Mouse (Mus musculus) myocyte (in vitro differentiated cells): ENCODE measurements at regions not wholly inside any gene's neighbourhood (a gene's known extent, or its start where the extent isn't known, plus 50 kb on each side); places are given as distances from the start of the nearest gene placed in this dataset.

Experiments
- CEBPB ChIP-seq: IDR thresholded peaks from 2 replicates; pipeline ENCODE4 v1.6.1; 2011; ENCODE audit warnings: mild to moderate bottlenecking, moderate library complexity; ENCODE audit not compliant: poor library complexity, insufficient read depth, severe bottlenecking
- E2F4 ChIP-seq: IDR thresholded peaks from one replicate; pipeline ENCODE4 v1.6.1; 2011; ENCODE audit warnings: mild to moderate bottlenecking, control low read depth, moderate library complexity; ENCODE audit not compliant: insufficient read depth
- MAX ChIP-seq: IDR thresholded peaks from one replicate; pipeline ENCODE4 v1.6.1; 2011; ENCODE audit warnings: low read depth, mild to moderate bottlenecking, control low read depth
- MYOD1 ChIP-seq, 3 experiments: IDR thresholded peaks; one replicate each; pipeline ENCODE4 v1.6.1; 2011; ENCODE audit warnings: control low read depth in 2 of 3, low read depth in 2 of 3, mild to moderate bottlenecking in 2 of 3, moderate library complexity in 1 of 3; ENCODE audit not compliant: insufficient read length in 2 of 3, control insufficient read depth in 1 of 3
- MYOG ChIP-seq, 3 experiments: IDR thresholded peaks; one replicate each; pipeline ENCODE4 v1.6.1; 2011; ENCODE audit warnings: control low read depth in 2 of 3, low read depth in 2 of 3, mild to moderate bottlenecking in 2 of 3; ENCODE audit not compliant: insufficient read length in 2 of 3, control insufficient read depth in 1 of 3, insufficient read depth in 1 of 3
- POLR2A ChIP-seq: IDR thresholded peaks from one replicate; pipeline ENCODE4 v1.6.1; 2011; ENCODE audit warnings: low read depth, mild to moderate bottlenecking, control low read depth, moderate library complexity; ENCODE audit not compliant: insufficient read length
- POLR2AphosphoS2 ChIP-seq: IDR thresholded peaks from one replicate; pipeline ENCODE4 v1.6.1; 2011; ENCODE audit warnings: low read depth, control low read depth; ENCODE audit not compliant: insufficient read length
- REST ChIP-seq: IDR thresholded peaks from one replicate; pipeline ENCODE4 v1.6.1; 2011; ENCODE audit warnings: mild to moderate bottlenecking, control low read depth, moderate library complexity; ENCODE audit not compliant: insufficient read depth, insufficient read length
- SRF ChIP-seq: IDR thresholded peaks from one replicate; pipeline ENCODE4 v1.6.1; 2011; ENCODE audit warnings: low read depth; ENCODE audit not compliant: control insufficient read depth, insufficient read length
- TCF12 ChIP-seq: IDR thresholded peaks from one replicate; pipeline ENCODE4 v1.6.1; 2011; ENCODE audit warnings: mild to moderate bottlenecking, control low read depth; ENCODE audit not compliant: poor library complexity, insufficient read depth, severe bottlenecking
- TCF3 ChIP-seq: IDR thresholded peaks from one replicate; pipeline ENCODE4 v1.6.1; 2011; ENCODE audit warnings: low read depth, control low read depth; ENCODE audit not compliant: insufficient read length
- USF1 ChIP-seq: IDR thresholded peaks from one replicate; pipeline ENCODE4 v1.6.1; 2011; ENCODE audit warnings: low read depth, mild to moderate bottlenecking, control low read depth, moderate library complexity

DNA sequence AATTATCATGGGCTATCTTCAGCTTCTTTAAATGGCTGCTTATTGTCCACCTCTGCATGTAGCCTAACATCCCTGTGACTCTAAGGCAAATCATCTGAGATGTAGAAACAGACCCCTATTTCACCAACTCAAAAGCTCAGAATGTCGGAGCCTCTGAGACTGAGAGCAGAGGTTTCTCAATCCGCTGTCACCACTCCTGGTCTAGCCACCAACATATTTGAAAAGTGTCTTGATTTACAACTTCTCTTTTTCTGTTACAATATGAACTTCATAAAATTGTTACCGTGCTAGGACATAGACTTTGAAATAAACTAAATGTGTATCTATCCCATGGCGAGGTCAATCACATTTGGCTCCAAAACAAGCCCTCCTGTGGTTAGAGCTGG lies 91.3 kb upstream of the Nebl start:
- no peak for TF ChIP-seq MYOG (IDR thresholded peaks at IDR 0.05; ENCODE audit: control insufficient read depth in 1 of 3, insufficient read depth in 1 of 3, insufficient read length in 2 of 3, low read depth in 2 of 3)
- no peak for TF ChIP-seq POLR2A
- TF ChIP-seq SRF: no peak
- TF ChIP-seq TCF12: no peak
- no peak for TF ChIP-seq MYOD1 (IDR thresholded peaks at IDR 0.05; ENCODE audit: control insufficient read depth in 1 of 3, insufficient read length in 2 of 3, low read depth in 2 of 3)
- no peak for TF ChIP-seq POLR2AphosphoS2
- TF ChIP-seq MAX: no peak
- no peak for TF ChIP-seq USF1
- no peak for TF ChIP-seq E2F4
- no peak for TF ChIP-seq CEBPB
- no peak for TF ChIP-seq REST
- no peak for TF ChIP-seq TCF3
